Mouse (Mus musculus) limb, embryonic 11.5 days (tissue): ENCODE data around the gene Hist1h4d. TPM values are rescaled to one million over a fixed set of nuclear protein-coding genes. Genes with fewer than 3 reads are reported as not detected.
A peak's percentile ranks its signal among the peaks of the same experiment; 100 is the strongest.
"Not testable (repeated sequence)": the region's sequence is repeated elsewhere in the genome, so short reads cannot be mapped to it uniquely, and the experiment has no call there.

Source experiments
- ATAC-seq: fragments of 200-750 bp; cut with Nextera tagmentation; 2 replicates; pipeline ENCODE4 v1.8.0; 2017; ENCODE audit warnings: low read depth; ENCODE audit not compliant: insufficient number of reproducible peaks, low FRiP score, low TSS enrichment
- DNase-seq: peaks from one replicate; pipeline ENCODE4 v3.0.0-alpha.2; 2015; ENCODE audit warnings: low spot score
- H3K27ac ChIP-seq: fragments of 300-500 bp; sonication (generic); replicated peaks from 2 replicates; pipeline ENCODE4 v1.5.1; 2014; ENCODE audit warnings: low read depth, mild to moderate bottlenecking, low read length
- H3K27me3 ChIP-seq: fragments of 300-500 bp; sonication (generic); 2 replicates; pipeline ENCODE4 v1.6.1; 2014; ENCODE audit warnings: mild to moderate bottlenecking, low read length, mixed read lengths; ENCODE audit not compliant: control insufficient read depth, insufficient read depth
- H3K36me3 ChIP-seq: fragments of 300-500 bp; sonication (generic); 2 replicates; pipeline ENCODE4 v1.6.1; 2014; ENCODE audit warnings: mild to moderate bottlenecking, low read length, moderate library complexity, mixed read lengths; ENCODE audit not compliant: control insufficient read depth, insufficient read depth
- H3K4me1 ChIP-seq: fragments of 300-500 bp; sonication (generic); 2 replicates; pipeline ENCODE4 v1.6.1; 2014; ENCODE audit warnings: low read length, mixed read lengths; ENCODE audit not compliant: control insufficient read depth, insufficient read depth
- H3K4me2 ChIP-seq: fragments of 300-500 bp; sonication (generic); 2 replicates; pipeline ENCODE4 v1.6.1; 2014; ENCODE audit warnings: low read depth, mild to moderate bottlenecking, moderate library complexity; ENCODE audit not compliant: severe bottlenecking
- H3K4me3 ChIP-seq: fragments of 300-500 bp; sonication (generic); 2 replicates; pipeline ENCODE4 v1.5.1; 2014; ENCODE audit warnings: low read depth, low read length
- H3K9ac ChIP-seq: fragments of 300-500 bp; sonication (generic); 2 replicates; pipeline ENCODE4 v1.6.1; 2014; ENCODE audit warnings: mild to moderate bottlenecking, low read length
- H3K9me3 ChIP-seq: fragments of 300-500 bp; sonication (generic); 2 replicates; pipeline ENCODE4 v1.6.1; 2016; ENCODE audit warnings: low read length; ENCODE audit not compliant: control insufficient read depth
- WGBS: fragments of 180-500 bp; shearing (Covaris S2); extraction: QIAGEN DNeasy Blood & Tissue Kit; methylation state at CpG from one replicate; pipeline ENCODE4 v1.1.7; 2014; 5-methylcytosine and 5-hydroxymethylcytosine counted together
- polyA plus RNA-seq: library from polyadenylated mRNA; unstranded; fragments of >200 nt; fragmentation: Nextera tagmentation; extraction: Ambion mirVana; gene quantifications from 2 replicates; pipeline ENCODE4 v1.2.1, GENCODE M21; 2014

The Hist1h4d gene
- polyA plus RNA-seq, 1 experiment from 2014 or later: 134 TPM

DNA sequence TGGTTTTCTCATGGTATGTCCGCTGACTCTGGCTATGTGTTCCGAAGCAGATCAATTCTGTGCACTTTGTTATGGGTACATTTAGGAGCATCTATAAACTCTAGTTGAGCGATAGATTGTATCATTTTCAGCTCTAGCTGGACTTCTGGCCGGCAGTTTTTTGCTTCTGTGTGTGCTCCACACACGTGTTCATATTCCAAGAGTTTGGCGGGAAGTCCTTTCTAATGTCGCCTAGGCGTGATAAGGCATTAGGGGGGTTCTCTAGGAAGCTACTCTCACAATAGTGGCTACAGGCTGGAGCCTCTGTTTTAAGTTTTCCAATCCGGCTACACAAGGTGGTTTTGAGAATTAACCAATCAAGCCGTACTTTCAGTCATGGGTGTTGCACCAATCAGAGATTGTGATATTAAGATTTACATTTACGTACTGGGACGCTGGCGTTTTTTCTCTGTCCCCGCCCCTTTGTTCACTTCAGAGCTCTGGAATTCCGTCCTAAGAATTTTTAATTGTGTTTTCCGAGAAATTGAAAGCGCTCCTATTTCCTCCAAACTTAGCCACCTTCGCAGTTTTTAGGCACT is 25.5 kb upstream of the Hist1h4d start:
- H3K27ac ChIP-seq: peak overlapping the region; percentile 100
- H3K9ac ChIP-seq: peak overlapping the region; percentile 93
- ATAC-seq (peak; percentile 81), DNase-seq (peak; percentile 89)
- H3K36me3 ChIP-seq: no peaks in the 10 kb centered on the region
- H3K27me3 ChIP-seq: no peaks in the 10 kb centered on the region
- H3K4me2 ChIP-seq: peak overlapping the region; percentile 86
- H3K9me3 ChIP-seq: no peaks in the 10 kb centered on the region
- H3K4me3 ChIP-seq: peak overlapping the region; percentile 68
- WGBS: under 1% methylated on average over 18 of the region's 18 CpGs
- 0 out of 2 replicates have a peak, but pooled peaks cover 2% of the 10 kb centered on the region for H3K4me1 ChIP-seq

GRCm38 (mm10) chr13:23556906-23557305 is 24.5 kb upstream of the Hist1h4d start:
- Histone ChIP-seq H3K4me1 (0 out of 2 replicates have a peak, but pooled peaks cover 2% of the 10 kb centered on the region), H3K36me3 (no peaks in the 10 kb centered on the region), H3K4me2 (no peak overlapping the region; the same call in 1 of the 2 replicates), H3K27ac (peak overlapping the region; percentile 65), H3K4me3 (no peak overlapping the region), H3K9me3 (no peaks in the 10 kb centered on the region), H3K27me3 (no peaks in the 10 kb centered on the region), H3K9ac (no peak overlapping the region)
- DNase-seq: no peak
- 72% methylated on average over 3 of the region's 3 CpGs for WGBS
- ATAC-seq: no peak

DNA sequence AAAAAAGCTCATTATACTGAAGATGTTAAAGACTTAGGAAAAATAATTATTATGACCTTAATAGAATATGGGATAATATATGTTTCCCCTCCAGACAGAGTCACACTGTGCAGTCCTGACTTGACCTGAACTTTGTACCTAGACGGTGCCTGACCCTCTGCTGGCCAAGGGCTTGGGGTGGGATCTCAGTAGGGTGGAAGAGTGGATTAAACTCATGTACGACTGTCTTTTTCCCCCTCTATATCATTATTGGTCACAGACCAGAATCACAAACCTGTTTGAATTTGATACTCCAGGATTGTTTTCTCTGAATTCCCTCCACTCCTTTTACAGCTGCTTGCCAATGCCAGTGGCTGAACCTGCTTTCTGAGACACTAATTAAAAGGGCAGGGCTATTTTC is 20.7 kb upstream of the Hist1h4d start:
- WGBS: 32% methylated on average over 2 of the region's 2 CpGs
- DNase-seq, H3K4me3 ChIP-seq, H3K4me1 ChIP-seq, H3K27me3 ChIP-seq, H3K9ac ChIP-seq, H3K9me3 ChIP-seq, ATAC-seq, H3K27ac ChIP-seq, H3K36me3 ChIP-seq: not testable (repeated sequence)
- H3K4me2 ChIP-seq: peak overlapping the region; percentile 13; the same call in 1 of the 2 replicates

DNA sequence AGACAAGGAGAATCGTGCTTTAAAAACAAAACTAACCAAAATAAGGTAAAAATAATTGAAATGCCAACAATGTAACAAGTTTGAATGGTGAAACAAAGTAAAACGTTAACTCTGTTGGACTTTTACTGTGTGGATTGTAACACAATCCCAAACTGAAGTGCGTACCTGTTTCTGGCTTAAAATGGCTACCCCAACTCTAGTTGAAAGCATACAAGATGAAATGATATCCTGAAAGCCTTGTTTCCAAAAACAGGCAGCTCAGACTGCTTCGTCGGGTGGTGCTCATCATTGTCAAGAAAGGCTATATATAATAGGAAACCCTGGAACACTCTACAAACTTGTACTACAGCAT is 19.9 kb upstream of the Hist1h4d start:
- H3K4me3 ChIP-seq: peak overlapping the region; percentile 31
- DNase-seq, ATAC-seq, H3K9me3 ChIP-seq, H3K4me1 ChIP-seq, H3K27me3 ChIP-seq, H3K9ac ChIP-seq, H3K36me3 ChIP-seq: not testable (repeated sequence)
- WGBS: 0% methylated on average over 2 of the region's 5 CpGs
- H3K4me2 ChIP-seq: peak overlapping the region; percentile 54
- peak overlapping the region; percentile 96 for H3K27ac ChIP-seq

DNA sequence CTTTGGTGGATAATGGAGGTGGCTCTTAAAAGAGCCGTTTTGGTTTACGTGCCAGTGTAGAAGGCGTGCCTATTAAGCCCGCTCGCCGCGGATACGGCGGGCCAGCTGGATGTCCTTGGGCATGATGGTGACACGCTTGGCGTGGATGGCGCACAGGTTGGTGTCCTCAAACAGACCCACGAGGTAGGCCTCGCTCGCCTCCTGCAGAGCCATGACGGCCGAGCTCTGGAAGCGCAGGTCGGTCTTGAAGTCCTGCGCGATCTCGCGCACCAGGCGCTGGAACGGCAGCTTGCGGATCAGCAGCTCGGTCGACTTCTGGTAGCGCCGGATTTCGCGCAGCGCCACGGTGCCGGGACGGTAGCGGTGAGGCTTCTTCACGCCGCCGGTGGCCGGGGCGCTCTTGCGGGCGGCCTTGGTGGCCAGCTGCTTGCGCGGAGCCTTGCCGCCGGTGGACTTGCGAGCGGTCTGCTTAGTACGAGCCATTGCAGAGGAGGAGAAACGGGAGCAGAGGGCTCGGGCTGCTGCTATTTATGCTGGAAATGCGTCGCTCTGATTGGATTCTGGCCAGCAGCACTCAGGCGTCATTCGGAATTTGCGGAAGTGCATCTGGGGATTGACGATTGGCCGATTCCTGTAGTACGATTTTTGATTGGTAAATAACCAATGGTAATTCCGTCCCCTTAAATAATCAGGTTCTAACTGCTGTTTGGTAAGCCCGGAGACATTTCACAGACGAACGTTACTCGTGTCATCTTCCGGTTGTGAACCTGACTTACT is 19.3 kb upstream of the Hist1h4d start, which contains the start of gene Hist1h3e:
Gene Hist1h3e (minus strand): TSS at position 487 of the 777 bp plus-strand sequence.
- not testable (repeated sequence) for H3K36me3 ChIP-seq, H3K9me3 ChIP-seq, H3K4me1 ChIP-seq, H3K27me3 ChIP-seq
- Histone ChIP-seq H3K4me2 (peak within 1 kb of the TSS; percentile 54), H3K9ac (peak within 1 kb of the TSS; percentile 53), H3K27ac (peak within 1 kb of the TSS; percentile 96), H3K4me3 (peak within 1 kb of the TSS; percentile 31)
- WGBS: under 1% methylated on average over 42 of the region's 67 CpGs
- ATAC-seq (peak; percentile 99), DNase-seq (peak; percentile 96)

GRCm38 (mm10) chr13:23562699-23563462 is 18.5 kb upstream of the Hist1h4d start:
- peak overlapping the region; percentile 54 for H3K4me2 ChIP-seq
- DNase-seq (peak; percentile 64), ATAC-seq (peak; percentile 65; the same call in 1 of the 2 replicates)
- no peaks in the 10 kb centered on the region for H3K4me1 ChIP-seq
- no peaks in the 10 kb centered on the region for H3K36me3 ChIP-seq
- H3K9me3 ChIP-seq: no peaks in the 10 kb centered on the region
- H3K9ac ChIP-seq: peak overlapping the region; percentile 53
- WGBS: 4% methylated on average over 18 of the region's 18 CpGs
- peak overlapping the region; percentile 18 for H3K4me3 ChIP-seq
- H3K27me3 ChIP-seq: no peaks in the 10 kb centered on the region
- peak overlapping the region; percentile 96 for H3K27ac ChIP-seq

- Histone ChIP-seq H3K27me3 (no peaks in the 10 kb centered on the region), H3K9me3 (no peaks in the 10 kb centered on the region), H3K9ac (no peak overlapping the region), H3K36me3 (no peaks in the 10 kb centered on the region), H3K4me3 (no peak overlapping the region), H3K27ac (peak overlapping the region; percentile 96; the same call in 1 of the 2 replicates), H3K4me2 (no peak overlapping the region), H3K4me1 (no peaks in the 10 kb centered on the region)
- WGBS: 91% methylated on average over 2 of the region's 2 CpGs
- ATAC-seq: no peak
- no peak for DNase-seq
Observed at GRCm38 (mm10) chr13:23564482-23564881, 16.9 kb upstream of the Hist1h4d start.

DNA sequence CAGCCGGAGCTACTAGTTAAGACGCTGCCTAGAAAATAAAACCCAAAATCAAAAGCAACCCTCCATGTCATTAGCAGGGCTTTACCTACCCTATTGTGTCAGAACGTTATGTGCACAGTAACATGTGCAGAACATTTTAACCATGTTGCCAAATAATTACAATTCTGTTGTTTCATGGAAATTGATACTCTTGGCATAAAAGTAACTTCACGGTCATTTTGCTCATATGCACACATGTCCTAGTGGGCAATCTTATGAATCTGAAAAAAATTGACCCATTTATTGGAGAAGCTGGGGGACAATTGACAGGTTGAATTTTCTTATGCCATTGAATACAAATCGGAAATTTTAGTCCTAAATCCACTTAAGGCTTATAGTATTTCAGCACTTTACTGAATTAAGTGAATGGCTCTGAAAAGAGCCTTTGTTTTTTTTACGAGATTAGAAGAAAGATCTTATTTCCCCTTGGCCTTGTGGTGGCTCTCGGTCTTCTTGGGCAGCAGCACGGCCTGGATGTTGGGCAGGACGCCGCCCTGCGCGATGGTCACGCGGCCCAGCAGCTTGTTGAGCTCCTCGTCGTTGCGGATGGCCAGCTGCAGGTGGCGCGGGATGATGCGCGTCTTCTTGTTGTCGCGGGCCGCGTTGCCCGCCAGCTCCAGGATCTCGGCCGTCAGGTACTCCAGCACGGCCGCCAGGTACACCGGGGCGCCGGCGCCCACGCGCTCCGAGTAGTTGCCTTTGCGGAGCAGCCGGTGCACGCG is 11.0 kb upstream of the Hist1h4d start:
- H3K27me3 ChIP-seq, H3K36me3 ChIP-seq, ATAC-seq, H3K4me1 ChIP-seq, H3K9me3 ChIP-seq: not testable (repeated sequence)
- peak overlapping the region; percentile 47 for H3K4me2 ChIP-seq
- peak overlapping the region; percentile 62 for H3K9ac ChIP-seq
- H3K4me3 ChIP-seq: peak overlapping the region; percentile 26
- 1% methylated on average over 19 of the region's 41 CpGs for WGBS
- peak; percentile 46 for DNase-seq
- peak overlapping the region; percentile 95 for H3K27ac ChIP-seq
